25 mouse cellular contexts compared by ENCODE assay signal in genomic region chr14:48155153-48155552, GRCm38 (mm10). TPM values are rescaled to one million over a fixed set of nuclear protein-coding genes. Genes with fewer than 3 reads are reported as not detected.
DNase-seq lines count a peak whose midpoint lies in the region; ATAC-seq and TF ChIP-seq lines count a peak whose summit lies in the region.
"Had no signal": no experiment of that assay in that cellular context is flagged by ENCODE, and none has a peak within 500 bp of the region (broad histone marks: within the 10 kb centered on the region; RNA-seq: fewer than 3 reads in every experiment).

No protein-coding gene starts in this region.

- peaks cover 24% of the 10 kb centered on the region for H3K4me1 ChIP-seq in embryonic facial prominence, embryonic 13.5 days
- peaks cover 50% of the 10 kb centered on the region for H3K4me1 ChIP-seq in embryonic facial prominence, embryonic 10.5 days
- H3K4me1 ChIP-seq in limb, embryonic 12.5 days (replicated peaks), result peaks cover 26% of the 10 kb centered on the region
- H3K4me1 ChIP-seq in limb, embryonic 10.5 days, result peaks cover 21% of the 10 kb centered on the region
- H3K4me1 ChIP-seq in limb, embryonic 13.5 days, result peaks cover 26% of the 10 kb centered on the region
- peaks cover 19% of the 10 kb centered on the region for H3K4me1 ChIP-seq in stomach, embryonic 16.5 days (ENCODE audit: control insufficient read depth, insufficient read depth, low read length)
- no peaks in the 10 kb centered on the region for H3K4me1 ChIP-seq in hindbrain, postnatal 0 days (ENCODE audit: insufficient read depth, low read length)
- H3K4me1 ChIP-seq: heart, embryonic 15.5 days had no signal

- H3K27ac ChIP-seq in embryonic facial prominence, embryonic 13.5 days, result no peak overlapping the region
- H3K27ac ChIP-seq in embryonic facial prominence, embryonic 10.5 days (replicated peaks), result no peak overlapping the region
- no peak overlapping the region for H3K27ac ChIP-seq in limb, embryonic 12.5 days
- no peak overlapping the region for H3K27ac ChIP-seq in limb, embryonic 10.5 days
- no peak overlapping the region for H3K27ac ChIP-seq in limb, embryonic 13.5 days
- peak overlapping the region; percentile 44; the same call in 1 of the 2 replicates for H3K27ac ChIP-seq in stomach, embryonic 16.5 days (ENCODE audit: low read length)
- no peak overlapping the region for H3K27ac ChIP-seq in hindbrain, postnatal 0 days
- H3K27ac ChIP-seq: embryonic facial prominence, embryonic 12.5 days; forebrain, embryonic 10.5 days; heart, embryonic 15.5 days had no signal

- no peak overlapping the region for H3K4me3 ChIP-seq in embryonic facial prominence, embryonic 13.5 days
- no peak overlapping the region for H3K4me3 ChIP-seq in embryonic facial prominence, embryonic 10.5 days
- no peak overlapping the region for H3K4me3 ChIP-seq in limb, embryonic 12.5 days (replicated peaks)
- no peak overlapping the region for H3K4me3 ChIP-seq in limb, embryonic 10.5 days
- no peak overlapping the region for H3K4me3 ChIP-seq in limb, embryonic 13.5 days
- 0 out of 2 replicates have a peak overlapping the region, but pooled peaks have one; percentile 9 for H3K4me3 ChIP-seq in stomach, embryonic 16.5 days (replicated peaks; ENCODE audit: low read length)
- H3K4me3 ChIP-seq in hindbrain, postnatal 0 days (ENCODE audit: low read length), result no peak overlapping the region
- H3K4me3 ChIP-seq: embryonic facial prominence, embryonic 12.5 days; erythroblast, embryonic 14.5 days; forebrain, embryonic 10.5 days; heart, embryonic 15.5 days had no signal

- H3K9ac ChIP-seq in embryonic facial prominence, embryonic 13.5 days, result no peak overlapping the region
- H3K9ac ChIP-seq in limb, embryonic 12.5 days (replicated peaks), result 0 out of 2 replicates have a peak overlapping the region, but pooled peaks have one; percentile 12
- H3K9ac ChIP-seq in limb, embryonic 13.5 days, result no peak overlapping the region
- H3K9ac ChIP-seq in stomach, embryonic 16.5 days (ENCODE audit: low read length), result no peak overlapping the region
- H3K9ac ChIP-seq in hindbrain, postnatal 0 days (replicated peaks; ENCODE audit: low read length), result no peak overlapping the region
- H3K9ac ChIP-seq: embryonic facial prominence, embryonic 12.5 days; heart, embryonic 15.5 days had no signal

- WGBS in embryonic facial prominence, embryonic 13.5 days, result 33% methylated on average over 13 of the region's 13 CpGs
- 72% methylated on average over 13 of the region's 13 CpGs for WGBS in embryonic facial prominence, embryonic 10.5 days
- 60% methylated on average over 13 of the region's 13 CpGs for WGBS in limb, embryonic 12.5 days
- 78% methylated on average over 13 of the region's 13 CpGs for WGBS in limb, embryonic 10.5 days
- WGBS in limb, embryonic 13.5 days, result 42% methylated on average over 13 of the region's 13 CpGs
- WGBS in stomach, embryonic 16.5 days, result 24% methylated on average over 13 of the region's 13 CpGs
- 74% methylated on average over 13 of the region's 13 CpGs for WGBS in hindbrain, postnatal 0 days

- no peaks in the 10 kb centered on the region for H3K9me3 ChIP-seq in embryonic facial prominence, embryonic 13.5 days
- H3K9me3 ChIP-seq in embryonic facial prominence, embryonic 10.5 days, result 0 out of 2 replicates have a peak, but pooled peaks cover 2% of the 10 kb centered on the region
- no peaks in the 10 kb centered on the region for H3K9me3 ChIP-seq in limb, embryonic 12.5 days
- no peaks in the 10 kb centered on the region for H3K9me3 ChIP-seq in limb, embryonic 10.5 days (replicated peaks)
- no peaks in the 10 kb centered on the region for H3K9me3 ChIP-seq in limb, embryonic 13.5 days
- no peaks in the 10 kb centered on the region for H3K9me3 ChIP-seq in stomach, embryonic 16.5 days (replicated peaks; ENCODE audit: control insufficient read depth, low read length)
- H3K9me3 ChIP-seq in hindbrain, postnatal 0 days (ENCODE audit: low read length), result no peaks in the 10 kb centered on the region
- H3K9me3 ChIP-seq: embryonic facial prominence, embryonic 12.5 days; forebrain, embryonic 10.5 days; G1E; heart, embryonic 15.5 days had no signal

- H3K27me3 ChIP-seq in embryonic facial prominence, embryonic 13.5 days, result no peaks in the 10 kb centered on the region
- H3K27me3 ChIP-seq in embryonic facial prominence, embryonic 10.5 days (replicated peaks; ENCODE audit: low read depth, poor library complexity, severe bottlenecking), result no peaks in the 10 kb centered on the region
- H3K27me3 ChIP-seq in limb, embryonic 12.5 days, result no peaks in the 10 kb centered on the region
- no peaks in the 10 kb centered on the region for H3K27me3 ChIP-seq in limb, embryonic 10.5 days (ENCODE audit: low read depth, poor library complexity, severe bottlenecking)
- H3K27me3 ChIP-seq in limb, embryonic 13.5 days, result no peaks in the 10 kb centered on the region
- H3K27me3 ChIP-seq in stomach, embryonic 16.5 days (ENCODE audit: control insufficient read depth, insufficient read depth, low read length), result no peaks in the 10 kb centered on the region
- H3K27me3 ChIP-seq in hindbrain, postnatal 0 days (ENCODE audit: insufficient read depth, low read length), result no peaks in the 10 kb centered on the region
- H3K27me3 ChIP-seq: embryonic facial prominence, embryonic 12.5 days; heart, embryonic 15.5 days had no signal

- no peaks in the 10 kb centered on the region for H3K36me3 ChIP-seq in embryonic facial prominence, embryonic 13.5 days
- H3K36me3 ChIP-seq in embryonic facial prominence, embryonic 10.5 days (replicated peaks), result peaks cover 3% of the 10 kb centered on the region
- H3K36me3 ChIP-seq in limb, embryonic 12.5 days, result peaks cover 3% of the 10 kb centered on the region; the same call in 1 of the 2 replicates
- peaks cover 4% of the 10 kb centered on the region; the same call in 1 of the 2 replicates for H3K36me3 ChIP-seq in limb, embryonic 10.5 days
- H3K36me3 ChIP-seq in limb, embryonic 13.5 days, result peaks cover 3% of the 10 kb centered on the region
- H3K36me3 ChIP-seq in stomach, embryonic 16.5 days (ENCODE audit: control insufficient read depth, insufficient read depth, low read length), result no peaks in the 10 kb centered on the region
- H3K36me3 ChIP-seq in hindbrain, postnatal 0 days (ENCODE audit: insufficient read depth, low read length), result no peaks in the 10 kb centered on the region
- H3K36me3 ChIP-seq: embryonic facial prominence, embryonic 12.5 days; G1E; heart, embryonic 15.5 days had no signal

- TF ChIP-seq CTCF in hindbrain, postnatal 0 days (IDR thresholded peaks at IDR 0.05; ENCODE audit: low read depth), result no peak

- DNase-seq in embryonic facial prominence, embryonic 10.5 days (ENCODE audit: low spot score), result no peak
- DNase-seq in limb, embryonic 10.5 days (ENCODE audit: low spot score), result no peak
- DNase-seq in kidney, adult 8-10 months, result no peak
- no peak for DNase-seq in hindbrain, postnatal 0 days (ENCODE audit: low spot score)
- DNase-seq: adrenal gland, adult 8-10 months; adrenal gland, postnatal 36 days; B cell, adult 2 months; cerebellum, adult 8-10 months; cerebellum, postnatal 14 days; embryo, embryonic 11 days; gastrocnemius, postnatal 10 days; heart, adult 18-20 months; heart, postnatal 14 days had no signal

- ATAC-seq in embryonic facial prominence, embryonic 13.5 days (ENCODE audit: insufficient number of reproducible peaks, insufficient read depth, low FRiP score, low TSS enrichment, low read depth), result no peak
- ATAC-seq in limb, embryonic 12.5 days (ENCODE audit: insufficient number of reproducible peaks, insufficient read depth, low FRiP score, low TSS enrichment, low read depth), result no peak
- no peak for ATAC-seq in limb, embryonic 13.5 days (ENCODE audit: low FRiP score, low read depth)
- ATAC-seq in stomach, embryonic 16.5 days (ENCODE audit: insufficient read depth, low FRiP score), result no peak
- no peak for ATAC-seq in hindbrain, postnatal 0 days
- ATAC-seq: CD4-positive, CD25-positive, alpha-beta regulatory T cell, adult 4 months; forebrain, embryonic 14.5 days had no signal

- H3K4me2 ChIP-seq in embryonic facial prominence, embryonic 13.5 days, result peak overlapping the region; percentile 37
- no peak overlapping the region; the same call in 1 of the 2 replicates for H3K4me2 ChIP-seq in limb, embryonic 12.5 days
- H3K4me2 ChIP-seq in limb, embryonic 13.5 days (replicated peaks), result 0 out of 2 replicates have a peak overlapping the region, but pooled peaks have one; percentile 7
- peak overlapping the region; percentile 8 for H3K4me2 ChIP-seq in stomach, embryonic 16.5 days (ENCODE audit: low read depth, low read length)
- H3K4me2 ChIP-seq in hindbrain, postnatal 0 days (ENCODE audit: low read depth, low read length), result no peak overlapping the region
- H3K4me2 ChIP-seq: embryonic facial prominence, embryonic 12.5 days; heart, embryonic 11.5 days; heart, embryonic 15.5 days had no signal

RNA-seq across cellular contexts. Expression of gene Peli2, which starts 34.5 kb away (rescaled TPM):
- 5.2 and 6.8 TPM in 2 replicates for polyA plus RNA-seq in embryonic facial prominence, embryonic 13.5 days (2015; fragmentation: Nextera tagmentation; extraction: Ambion mirVana)
- 8.0 and 9.4 TPM in 2 replicates for polyA plus RNA-seq in embryonic facial prominence, embryonic 10.5 days (2016; fragmentation: Nextera tagmentation; extraction: Ambion mirVana)
- polyA plus RNA-seq in limb, embryonic 12.5 days (2016; fragmentation: Nextera tagmentation; extraction: Ambion mirVana), result 12.3 and 12.6 TPM in 2 replicates
- 5.4 and 7.3 TPM in 2 replicates for polyA plus RNA-seq in limb, embryonic 10.5 days (2016; fragmentation: Nextera tagmentation; extraction: Ambion mirVana)
- 9.0 and 10.4 TPM in 2 replicates for polyA plus RNA-seq in limb, embryonic 13.5 days (2015; fragmentation: Nextera tagmentation; extraction: Ambion mirVana)
- 6.3 TPM in 2 replicates for polyA plus RNA-seq in stomach, embryonic 16.5 days (2015; fragmentation: Nextera tagmentation; extraction: Ambion mirVana)
- total RNA-seq in hindbrain, postnatal 0 days (2014; rRNA removed), result 38.8 and 63.6 TPM in 2 replicates
- polyA plus RNA-seq in hindbrain, postnatal 0 days (2015; fragmentation: Nextera tagmentation; extraction: Ambion mirVana), result 15.1 and 16.5 TPM in 2 replicates
- polyA plus RNA-seq: erythroblast, embryonic 14.5 days; G1E had no signal

Comparison
In these comparisons a context has a peak if more than half of its experiments do, and no peak if none do; other contexts are left out.
1. H3K4me2 ChIP-seq: peak in embryonic facial prominence, embryonic 13.5 days (single experiment), limb, embryonic 13.5 days (single experiment) and stomach, embryonic 16.5 days (single experiment); none in limb, embryonic 12.5 days (single experiment) and hindbrain, postnatal 0 days (single experiment).